Mouse (Mus musculus) stomach, embryonic 14.5 days (tissue): ENCODE results near the gene Tas2r144. TPM values are rescaled to one million over a fixed set of nuclear protein-coding genes. Genes with fewer than 3 reads are reported as not detected.

Source experiments
- ATAC-seq: fragments of 200-750 bp; cut with Nextera tagmentation; 2 replicates; pipeline ENCODE4 v1.8.0; 2017; ENCODE audit warnings: low read depth, moderate TSS enrichment; ENCODE audit not compliant: insufficient number of reproducible peaks, insufficient read depth, low FRiP score
- H3K27ac ChIP-seq: fragments of 300-500 bp; sonication (generic); 2 replicates; pipeline ENCODE4 v1.5.1; 2014; ENCODE audit warnings: mild to moderate bottlenecking, low read length, moderate library complexity, mixed read lengths
- H3K27me3 ChIP-seq: fragments of 300-500 bp; sonication (generic); 2 replicates; pipeline ENCODE4 v1.6.1; 2014; ENCODE audit warnings: low read length, control low read depth, mixed read lengths; ENCODE audit not compliant: control insufficient read depth, insufficient read depth
- H3K36me3 ChIP-seq: fragments of 300-500 bp; sonication (generic); 2 replicates; pipeline ENCODE4 v1.6.1; 2014; ENCODE audit warnings: mild to moderate bottlenecking, control low read depth, low read length, moderate library complexity, mixed read lengths; ENCODE audit not compliant: control insufficient read depth, insufficient read depth
- H3K4me1 ChIP-seq: fragments of 300-500 bp; sonication (generic); 2 replicates; pipeline ENCODE4 v1.6.1; 2014; ENCODE audit warnings: low read length, control low read depth, mixed read lengths; ENCODE audit not compliant: control insufficient read depth, insufficient read depth
- H3K4me2 ChIP-seq: fragments of 300-500 bp; sonication (generic); replicated peaks from 2 replicates; pipeline ENCODE4 v1.6.1; 2014; ENCODE audit warnings: low read depth, low read length, control low read depth
- H3K4me3 ChIP-seq: fragments of 300-500 bp; sonication (generic); 2 replicates; pipeline ENCODE4 v1.5.1; 2014; ENCODE audit warnings: low read depth, low read length, control low read depth
- H3K9ac ChIP-seq: fragments of 300-500 bp; sonication (generic); replicated peaks from 2 replicates; pipeline ENCODE4 v1.6.1; 2014; ENCODE audit warnings: low read depth, mild to moderate bottlenecking, control low read depth, low read length, moderate library complexity, mixed read lengths
- H3K9me3 ChIP-seq: fragments of 300-500 bp; sonication (generic); 2 replicates; pipeline ENCODE4 v1.6.1; 2016; ENCODE audit warnings: low read depth, low read length, control low read depth; ENCODE audit not compliant: control insufficient read depth
- WGBS: fragments of 180-500 bp; shearing (Covaris S2); extraction: QIAGEN DNeasy Blood & Tissue Kit; methylation state at CpG from one replicate; pipeline ENCODE4 v1.1.7; 2014; 5-methylcytosine and 5-hydroxymethylcytosine counted together
- polyA plus RNA-seq: library from polyadenylated mRNA; unstranded; fragments of >200 nt; fragmentation: Nextera tagmentation; extraction: Ambion mirVana; gene quantifications from 2 replicates; pipeline ENCODE4 v1.2.1, GENCODE M21; 2014

The Tas2r144 gene
- polyA plus RNA-seq, 1 experiment from 2014 or later, result not detected

DNA sequence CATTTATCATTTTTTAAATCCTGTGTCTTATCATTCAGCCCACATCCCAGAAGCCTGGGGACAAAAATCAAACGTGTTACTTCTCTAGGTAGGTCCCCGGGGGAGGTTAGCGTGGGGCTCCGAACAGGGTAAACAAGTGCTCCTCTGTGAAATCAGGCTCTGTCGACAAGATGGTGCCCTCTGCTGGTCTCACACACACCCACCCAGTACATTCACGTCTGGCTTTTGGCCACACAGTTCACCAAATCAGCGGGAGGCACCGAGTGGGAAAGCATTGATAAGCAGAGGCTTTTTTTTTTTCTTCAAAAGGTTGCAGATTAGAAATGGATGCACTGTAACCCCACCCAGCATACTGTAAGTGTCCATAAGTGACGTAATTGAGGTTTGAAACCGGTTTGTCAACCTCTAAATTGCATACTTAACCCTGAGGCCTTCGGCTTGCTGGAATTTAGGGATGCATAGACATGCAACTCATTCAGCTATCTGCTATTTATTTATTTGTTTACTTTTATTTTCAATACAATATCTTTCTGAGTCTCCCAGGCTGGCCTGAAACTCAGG lies 42.3 kb downstream of the Tas2r144 start:
- no peaks in the 10 kb centered on the region for H3K27me3 ChIP-seq
- H3K27ac ChIP-seq, result no peak overlapping the region
- H3K9ac ChIP-seq, result no peak overlapping the region
- no peaks in the 10 kb centered on the region for H3K4me1 ChIP-seq
- H3K36me3 ChIP-seq, result no peaks in the 10 kb centered on the region
- H3K4me3 ChIP-seq, result no peak overlapping the region
- no peak overlapping the region for H3K4me2 ChIP-seq
- WGBS, result 15% methylated on average over 11 of the region's 11 CpGs
- peak; percentile 51 for ATAC-seq
- no peaks in the 10 kb centered on the region for H3K9me3 ChIP-seq

DNA sequence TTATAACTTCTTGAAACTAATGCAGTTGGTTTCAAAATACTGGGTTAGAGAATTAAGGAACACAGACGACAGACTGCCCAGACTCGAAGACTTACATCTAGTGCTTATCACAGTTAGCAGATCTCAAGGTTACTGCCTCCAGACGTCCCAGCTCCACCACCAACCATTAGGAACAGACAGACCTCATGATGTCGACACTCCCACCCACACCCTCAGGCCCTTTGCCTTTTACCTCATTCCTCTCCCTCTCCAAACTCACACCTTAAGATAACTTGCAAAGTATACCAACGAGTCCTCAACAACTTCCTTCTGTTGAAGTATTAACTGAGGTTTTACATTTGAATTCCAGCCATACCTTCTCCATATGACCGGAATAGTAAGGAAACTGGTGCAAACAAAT lies 45.3 kb downstream of the Tas2r144 start:
- Histone ChIP-seq H3K9me3 (no peaks in the 10 kb centered on the region), H3K27me3 (no peaks in the 10 kb centered on the region), H3K4me3 (no peak overlapping the region), H3K4me2 (no peak overlapping the region), H3K36me3 (no peaks in the 10 kb centered on the region), H3K9ac (no peak overlapping the region), H3K27ac (no peak overlapping the region), H3K4me1 (no peaks in the 10 kb centered on the region)
- ATAC-seq, result no peak
- WGBS, result 48% methylated on average over 6 of the region's 6 CpGs

DNA sequence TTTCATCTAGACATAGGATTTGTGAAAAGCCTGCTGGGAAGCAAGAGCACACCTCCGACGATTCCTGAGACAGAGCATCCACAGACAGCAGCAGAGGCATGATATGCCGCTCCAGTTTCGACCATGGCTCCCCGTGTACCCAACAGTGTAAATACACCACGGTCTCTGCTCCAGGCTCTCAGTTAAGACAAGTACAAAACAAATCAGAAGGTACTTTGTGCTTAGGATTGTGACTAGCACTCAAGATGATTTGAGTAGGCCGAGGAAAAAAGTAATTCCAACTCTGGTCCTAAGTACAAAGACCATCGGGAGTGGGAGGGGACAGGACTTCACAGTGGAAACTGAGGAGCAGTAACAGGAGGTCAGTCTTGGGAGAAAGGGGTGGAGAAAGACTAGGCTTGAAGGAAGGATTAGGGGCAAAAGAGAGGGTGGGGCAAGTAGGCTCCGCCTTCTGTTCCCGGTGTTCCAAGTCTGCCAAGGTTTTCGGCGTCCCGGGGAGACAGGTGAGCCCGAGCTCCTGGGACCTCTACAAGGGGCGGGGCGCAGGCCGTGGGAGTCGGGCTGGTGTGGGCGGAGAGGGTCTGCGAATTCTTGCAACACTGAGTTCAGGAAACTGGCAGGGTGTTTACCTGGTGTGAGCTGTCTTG lies 46.5 kb downstream of the Tas2r144 start, which contains the start of gene Tmem139:
Gene Tmem139, plus strand, starts transcription at position 447 of the 647 bp plus-strand sequence.
- 0 out of 2 replicates have a peak within 1 kb of the TSS, but pooled peaks have one; percentile 14 for H3K9ac ChIP-seq
- no peak for ATAC-seq

DNA sequence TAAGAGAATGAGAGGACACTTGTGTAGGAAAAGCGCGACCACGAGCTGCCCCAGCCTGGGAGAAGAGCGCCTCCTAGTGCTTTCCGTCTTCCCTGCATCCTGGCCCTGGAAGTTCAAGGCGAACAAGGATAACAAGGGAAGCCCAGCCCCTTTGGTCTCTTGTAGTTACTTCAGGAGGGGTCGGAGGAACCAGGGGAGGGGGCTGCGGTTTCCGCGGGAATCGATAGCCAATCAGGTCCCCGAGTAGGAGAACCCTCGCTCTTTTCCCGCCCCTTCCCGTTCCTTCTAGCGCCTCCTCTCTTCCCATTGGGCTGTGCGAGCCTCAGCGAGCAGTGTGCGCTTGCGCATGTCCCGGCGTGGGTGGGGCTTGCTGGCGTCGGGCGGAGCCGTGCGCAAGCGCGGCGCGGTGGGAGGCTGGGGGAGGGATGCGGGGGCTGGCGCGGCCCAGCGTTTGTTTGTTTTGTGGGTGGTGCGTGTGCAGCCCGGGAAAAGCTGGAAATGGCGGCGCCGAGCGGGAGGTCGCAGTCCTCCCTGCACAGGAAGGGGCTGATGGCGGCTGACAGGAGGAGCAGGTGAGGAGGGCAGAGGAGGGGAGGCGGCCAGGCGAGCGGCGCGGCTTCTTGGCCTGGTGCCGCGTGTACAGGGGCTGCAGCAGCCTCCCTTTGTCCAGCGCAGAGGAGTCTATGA lies 49.6 kb downstream of the Tas2r144 start, which contains the start of gene Casp2:
Gene Casp2, plus strand, starts transcription at position 360 of the 687 bp plus-strand sequence.
- under 1% methylated on average over 51 of the region's 51 CpGs for WGBS

More for the DNA sequence above, 46.5 kb downstream of the Tas2r144 start, which contains the start of gene Tmem139:
- Histone ChIP-seq H3K36me3 (no peaks in the 10 kb centered on the region), H3K9me3 (no peaks in the 10 kb centered on the region), H3K4me1 (0 out of 2 replicates have a peak, but pooled peaks cover 5% of the 10 kb centered on the region), H3K4me2 (peak within 1 kb of the TSS; percentile 35), H3K4me3 (peak within 1 kb of the TSS; percentile 11; the same call in 1 of the 2 replicates), H3K27ac (no peak within 1 kb of the TSS; the same call in 1 of the 2 replicates), H3K27me3 (no peaks in the 10 kb centered on the region)
- WGBS, result 17% methylated on average over 20 of the region's 20 CpGs

More for the DNA sequence above, 49.6 kb downstream of the Tas2r144 start, which contains the start of gene Casp2:
- Histone ChIP-seq H3K36me3 (peaks cover 24% of the 10 kb centered on the region), H3K27me3 (no peaks in the 10 kb centered on the region), H3K4me3 (peak within 1 kb of the TSS; percentile 84), H3K4me2 (peak within 1 kb of the TSS; percentile 78), H3K4me1 (0 out of 2 replicates have a peak, but pooled peaks cover 5% of the 10 kb centered on the region), H3K9ac (peak within 1 kb of the TSS; percentile 92), H3K27ac (peak within 1 kb of the TSS; percentile 96), H3K9me3 (no peaks in the 10 kb centered on the region)
- peak; percentile 98 for ATAC-seq

Other genes with a start within 250 kb of the Tas2r144 start
- not detected in 2 replicates for gene Sval3, start 247.2 kb upstream of the Tas2r144 start, polyA plus RNA-seq
- not detected in 2 replicates for gene Sva, start 176.9 kb upstream of the Tas2r144 start, polyA plus RNA-seq
- gene Tas2r139, start 74.4 kb upstream of the Tas2r144 start, polyA plus RNA-seq, result not detected in 2 replicates
- gene Gstk1, start 30.6 kb downstream of the Tas2r144 start, polyA plus RNA-seq, result 19.5 and 22.1 TPM in 2 replicates
- gene Tmem139, start 46.6 kb downstream of the Tas2r144 start, polyA plus RNA-seq, result 2.6 and 2.8 TPM in 2 replicates
- 58.8 and 59.5 TPM in 2 replicates for gene Casp2, start 49.7 kb downstream of the Tas2r144 start, polyA plus RNA-seq
- gene Clcn1, start 71.4 kb downstream of the Tas2r144 start, polyA plus RNA-seq, result 0.53 TPM in 1 of 2 replicates, not detected in the other
- 0.34 and 0.48 TPM in 2 replicates for gene Fam131b, start 109.3 kb downstream of the Tas2r144 start, polyA plus RNA-seq
- 112 and 117 TPM in 2 replicates for gene Zyx, start 134.3 kb downstream of the Tas2r144 start, polyA plus RNA-seq
- 4.0 and 5.3 TPM in 2 replicates for gene Epha1, start 157.9 kb downstream of the Tas2r144 start, polyA plus RNA-seq
- not detected in 2 replicates for gene Tas2r143, start 184.9 kb downstream of the Tas2r144 start, polyA plus RNA-seq
- not detected in 2 replicates for gene Tas2r135, start 190.1 kb downstream of the Tas2r144 start, polyA plus RNA-seq
- gene Tas2r126, start 219.2 kb downstream of the Tas2r144 start, polyA plus RNA-seq, result not detected in 2 replicates
- gene Olfr458, start 249.9 kb downstream of the Tas2r144 start, polyA plus RNA-seq, result not detected in 2 replicates